Mouse (Mus musculus): ENCODE measurements around the gene Eml6.
A peak's percentile ranks its signal among the peaks of the same experiment; 100 is the strongest.
"Not testable (repeated sequence)": the region's sequence is repeated elsewhere in the genome, so short reads cannot be mapped to it uniquely, and the experiment has no call there.

The Eml6 gene

GRCm38 (mm10) chr11:29840606-29841227 is 185.1 kb downstream of the Eml6 start:
- DNase-seq, result no peak

GRCm38 (mm10) chr11:29839781-29840180 is 186.1 kb downstream of the Eml6 start:
- peak in 1 of 2 experiments; percentile 44 for DNase-seq

- DNase-seq, result no peak
Observed at GRCm38 (mm10) chr11:29837066-29837465, 188.8 kb downstream of the Eml6 start.

- no peak for DNase-seq
Observed at GRCm38 (mm10) chr11:29827729-29828128, 198.1 kb downstream of the Eml6 start.

- DNase-seq, result peak in 1 of 2 experiments; percentile 33
Observed at GRCm38 (mm10) chr11:29826001-29826400, 199.8 kb downstream of the Eml6 start.

GRCm38 (mm10) chr11:29825271-29825718 is 200.5 kb downstream of the Eml6 start, which contains the start of gene 4931440F15Rik:
Gene 4931440F15Rik (minus strand): TSS chr11:29825668.
- not testable (repeated sequence) for DNase-seq

GRCm38 (mm10) chr11:29824474-29825270 is 201.2 kb downstream of the Eml6 start:
- DNase-seq, result peak in 1 of 2 experiments; percentile 38

GRCm38 (mm10) chr11:29823141-29823540 is 202.7 kb downstream of the Eml6 start:
- DNase-seq, result no peak

GRCm38 (mm10) chr11:29815670-29816069 is 210.2 kb downstream of the Eml6 start:
- DNase-seq, result no peak

GRCm38 (mm10) chr11:29815261-29815660 is 210.6 kb downstream of the Eml6 start:
- DNase-seq, result no peak

GRCm38 (mm10) chr11:29813267-29813666 is 212.6 kb downstream of the Eml6 start:
- DNase-seq, result no peak

- DNase-seq, result no peak
Observed at GRCm38 (mm10) chr11:29812475-29812874, 213.4 kb downstream of the Eml6 start.

GRCm38 (mm10) chr11:29810324-29810723 is 215.5 kb downstream of the Eml6 start:
- no peak for DNase-seq

GRCm38 (mm10) chr11:29808981-29809589 is 216.7 kb downstream of the Eml6 start:
- no peak for DNase-seq

GRCm38 (mm10) chr11:29808173-29808980 is 217.5 kb downstream of the Eml6 start:
- DNase-seq, result peak; percentile 55 to 56

- no peak for DNase-seq
Observed at GRCm38 (mm10) chr11:29807325-29807724, 218.5 kb downstream of the Eml6 start.

GRCm38 (mm10) chr11:29801432-29802427 is 224.1 kb downstream of the Eml6 start:
- peak in 1 of 2 experiments; percentile 50 for DNase-seq

- DNase-seq, result no peak
Observed at GRCm38 (mm10) chr11:29799839-29800238, 226.0 kb downstream of the Eml6 start.

GRCm38 (mm10) chr11:29795106-29795505 is 230.7 kb downstream of the Eml6 start:
- no peak for DNase-seq

GRCm38 (mm10) chr11:29794475-29794874 is 231.4 kb downstream of the Eml6 start:
- DNase-seq, result no peak

- DNase-seq, result no peak
Observed at GRCm38 (mm10) chr11:29790796-29791195, 235.0 kb downstream of the Eml6 start.

Data from lung, adult 18-20 months (tissue).